Mouse (Mus musculus) mesoderm, embryonic 11.5 days (tissue): ENCODE results near the gene Ndc80.
"Not testable (repeated sequence)": the region's sequence is repeated elsewhere in the genome, so short reads cannot be mapped to it uniquely, and the experiment has no call there.

Experiments
- DNase-seq: peaks from one replicate; pipeline ENCODE4 v3.0.0-alpha.2; 2012; ENCODE audit warnings: low read depth, low spot score

Gene Ndc80

DNA sequence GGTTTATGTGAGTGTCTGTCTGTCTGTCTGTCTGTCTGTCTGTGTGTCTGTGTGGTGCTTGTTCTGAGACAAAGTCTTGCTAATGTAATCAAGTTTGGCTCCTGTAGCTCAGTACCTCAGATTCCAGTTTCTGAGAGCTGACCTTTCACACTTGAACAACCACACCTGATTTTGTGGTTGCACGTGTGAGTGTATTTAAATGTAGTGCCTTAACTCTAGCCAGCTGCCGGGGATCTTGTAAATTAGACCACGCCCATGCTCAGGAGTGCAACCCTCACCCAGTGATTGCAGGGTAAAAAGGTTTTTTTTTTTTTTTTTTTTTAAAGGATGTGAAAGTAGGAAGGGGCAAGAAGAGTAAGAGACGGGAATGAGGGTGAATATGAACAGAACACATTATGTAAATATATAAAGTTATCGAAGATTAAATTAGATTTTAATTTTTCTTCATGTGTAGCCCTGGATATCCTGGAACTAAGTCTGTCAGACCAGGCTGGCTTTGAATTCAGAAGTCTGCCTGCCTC is 47.2 kb downstream of the Ndc80 start:
- DNase-seq, result no peak

DNA sequence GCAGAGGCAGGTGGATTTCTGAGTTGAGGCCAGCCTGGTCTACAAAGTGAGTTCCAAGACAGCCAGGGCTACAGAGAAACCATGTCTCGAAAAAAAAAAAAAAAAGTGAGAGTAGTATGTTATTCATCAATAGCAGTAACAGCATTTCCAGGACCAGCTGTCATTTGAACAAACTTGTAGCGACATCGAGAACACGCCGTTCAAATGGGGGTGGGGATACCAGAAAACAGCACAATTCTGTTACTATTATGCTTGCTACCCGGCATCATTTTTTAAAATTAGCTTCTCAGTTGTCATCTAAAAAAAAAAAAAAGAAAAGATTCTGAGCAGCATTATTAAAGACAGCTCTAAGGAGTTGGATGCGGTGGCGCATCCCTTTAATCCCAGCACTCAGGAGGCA is 49.2 kb downstream of the Ndc80 start:
- no peak for DNase-seq

DNA sequence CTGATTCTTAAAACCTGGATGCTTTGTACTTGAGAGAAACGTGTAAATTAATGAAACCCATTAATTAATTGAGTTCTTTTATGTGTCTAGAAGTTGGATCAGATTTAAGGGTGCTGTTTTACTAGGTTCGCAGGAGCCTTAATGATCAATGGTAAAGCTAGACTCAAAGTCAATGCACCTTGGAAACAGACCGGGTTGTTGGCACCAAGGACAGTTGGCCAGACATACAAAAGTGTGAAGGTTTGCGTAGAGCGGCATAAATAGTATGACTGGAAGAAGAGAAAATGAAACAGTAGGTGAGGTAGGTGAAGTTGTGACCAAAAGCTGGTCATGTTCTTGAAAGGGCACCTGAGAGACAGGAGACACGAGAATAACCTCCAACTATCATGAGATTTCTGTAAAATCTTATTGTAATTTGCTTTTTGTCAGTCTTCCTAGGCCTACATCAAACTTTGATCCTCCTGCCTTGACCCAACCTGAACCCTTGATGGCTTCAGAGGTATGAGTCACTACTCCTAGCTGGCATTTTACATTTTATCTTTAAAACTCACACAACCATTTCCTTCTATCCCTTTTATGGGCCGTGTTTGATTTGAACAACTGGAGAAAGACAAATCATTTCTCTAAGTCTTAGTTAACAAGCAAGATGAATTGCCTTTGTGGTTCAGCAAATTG is 50.2 kb downstream of the Ndc80 start:
- no peak for DNase-seq

DNA sequence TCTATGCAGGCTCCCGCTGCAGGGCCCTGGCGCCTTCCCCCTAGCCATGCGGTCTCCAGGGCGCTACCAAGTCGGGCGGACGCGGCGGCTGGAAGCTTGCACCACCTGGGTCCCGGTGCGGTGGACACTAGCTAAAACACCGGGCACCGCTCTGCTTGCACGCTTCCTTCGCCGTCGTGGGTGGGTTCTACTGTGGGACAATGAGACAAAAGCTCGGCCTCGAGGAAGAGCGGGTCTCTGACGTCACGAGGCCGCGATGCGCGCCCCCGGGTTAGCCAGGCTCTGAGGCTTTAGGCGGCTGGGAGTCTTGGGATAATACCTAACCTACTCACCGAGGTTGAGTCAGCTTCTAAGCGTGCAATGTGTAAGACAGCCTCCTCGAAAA is 51.0 kb downstream of the Ndc80 start:
- DNase-seq, result peak; percentile 89

DNA sequence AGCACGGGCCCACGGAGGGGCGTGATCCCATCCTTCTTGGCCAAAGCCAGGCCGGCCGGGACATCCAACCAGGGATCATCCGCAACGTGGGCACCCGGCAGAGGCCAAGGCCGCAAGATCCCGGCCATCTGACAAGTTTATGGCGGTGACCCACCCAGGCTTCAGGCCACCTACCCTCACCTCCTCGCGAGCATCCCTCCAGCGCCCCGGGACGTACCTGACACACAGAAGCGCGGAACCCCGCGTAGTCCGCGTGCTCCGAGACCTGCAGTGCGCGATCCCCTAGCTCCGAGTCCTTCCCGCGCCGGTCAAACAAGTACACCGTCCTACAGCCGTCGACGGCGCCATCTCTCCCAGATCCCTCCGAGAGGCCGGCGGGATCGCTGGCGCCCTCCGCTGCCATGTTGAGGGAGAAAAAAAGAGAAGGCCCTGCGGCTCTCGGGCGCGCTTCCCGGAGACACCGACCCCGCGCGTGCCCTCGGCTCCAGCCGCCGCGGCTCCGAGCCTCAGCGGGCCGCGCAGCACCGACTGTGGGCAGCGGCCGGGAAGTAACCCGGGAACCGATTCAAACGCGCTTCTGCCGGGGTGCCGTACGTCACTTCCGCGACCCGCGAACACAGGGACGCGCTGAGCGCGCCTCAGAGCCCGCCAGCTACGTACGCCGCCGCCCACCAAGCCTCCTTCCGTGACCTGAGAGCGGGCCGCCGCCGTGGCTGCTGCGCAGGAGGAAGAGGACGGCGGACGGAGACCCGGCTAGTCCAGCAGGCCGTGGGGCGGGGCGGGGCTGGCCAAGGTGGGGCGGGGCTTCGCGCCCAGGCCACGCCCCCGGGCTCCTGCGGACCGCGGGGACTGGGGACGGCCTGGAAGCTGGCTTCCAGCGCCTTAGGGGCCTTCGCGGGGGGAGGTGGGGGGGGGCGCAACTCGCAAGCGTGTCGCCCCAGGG is 51.6 kb downstream of the Ndc80 start, which contains the start of gene Smchd1:
Gene Smchd1 (minus strand): TSS at position 582 of the 943 bp plus-strand sequence.
- DNase-seq, result peak; percentile 94

DNA sequence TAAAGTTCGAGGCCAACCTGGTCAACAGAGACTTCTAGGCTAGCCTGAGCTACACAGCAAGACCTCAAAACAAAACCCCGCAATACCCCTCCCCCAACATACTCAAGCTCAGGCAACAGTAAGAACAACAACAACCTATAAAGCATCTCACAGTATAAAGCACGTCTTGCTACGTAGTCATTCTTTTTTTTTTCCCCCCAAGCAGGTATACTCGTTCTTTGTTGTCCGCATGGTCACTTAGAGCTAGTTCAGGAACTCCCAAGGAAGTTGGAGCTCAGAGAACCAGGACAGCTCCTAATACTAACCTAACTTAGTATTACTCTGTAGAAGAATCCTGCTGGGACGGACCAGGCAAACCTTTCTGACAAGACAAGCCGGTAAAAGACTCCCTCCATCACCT is 52.5 kb downstream of the Ndc80 start:
- no peak for DNase-seq

DNA sequence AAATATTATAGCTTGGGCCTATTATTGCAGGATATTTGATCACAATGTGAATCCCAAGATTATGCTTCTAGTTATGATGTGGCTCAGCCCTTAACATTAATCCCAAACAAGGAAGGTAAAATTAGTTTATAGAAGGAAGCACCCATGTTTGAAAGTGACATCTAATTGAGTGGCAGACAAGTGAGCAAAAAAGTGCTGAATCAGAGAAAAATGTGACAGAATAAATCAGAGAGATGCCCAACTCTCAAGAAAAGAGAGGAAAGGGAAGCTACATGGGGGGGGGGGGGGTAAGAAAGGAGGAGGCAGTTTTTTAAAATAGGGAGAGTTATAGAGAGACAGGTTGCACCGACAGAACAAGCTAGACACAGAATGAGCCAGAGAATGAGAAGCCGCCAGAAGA is 55.4 kb downstream of the Ndc80 start:
- DNase-seq, result no peak

DNA sequence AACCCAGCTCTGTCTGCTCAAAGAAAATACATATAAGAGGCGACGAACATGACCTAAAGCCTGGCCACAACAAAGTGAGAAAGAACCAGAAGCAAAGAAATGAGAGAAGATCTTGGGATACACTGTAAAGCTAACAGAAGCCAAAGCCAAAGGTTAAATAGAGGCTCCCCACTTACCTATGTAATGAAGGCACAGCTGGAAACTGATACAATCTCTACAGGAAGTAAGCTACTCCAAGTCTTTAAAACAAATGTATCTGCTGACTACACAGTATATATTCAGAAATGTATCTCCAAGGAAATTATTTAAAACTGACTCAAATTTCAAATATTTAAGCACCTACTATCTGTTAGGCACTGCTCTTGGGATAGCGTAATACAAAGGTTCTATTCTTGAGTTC is 66.3 kb downstream of the Ndc80 start:
- DNase-seq, result no peak

DNA sequence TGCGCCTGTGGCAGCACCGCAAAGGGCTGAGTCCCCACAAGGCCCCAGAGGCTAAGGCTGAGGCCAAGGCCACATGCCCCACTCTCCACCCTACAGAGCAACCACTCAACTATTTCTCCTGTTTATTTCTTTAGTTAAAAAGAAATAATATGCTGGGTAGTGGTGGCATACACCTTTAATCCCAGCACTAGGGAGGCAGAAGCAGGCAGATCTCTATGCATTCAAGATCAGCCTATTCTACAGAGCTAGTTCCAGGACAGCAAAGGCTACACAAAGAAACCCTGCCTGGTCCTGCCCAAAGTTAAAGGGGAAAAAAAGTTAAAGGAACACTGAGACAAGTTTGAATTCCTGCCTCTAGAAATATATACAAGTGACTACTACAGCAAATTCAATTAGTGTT is 66.8 kb downstream of the Ndc80 start, which contains the start of gene Gm4707:
Gene Gm4707 (minus strand): TSS at position 101 of the 400 bp plus-strand sequence.
- DNase-seq, result no peak

DNA sequence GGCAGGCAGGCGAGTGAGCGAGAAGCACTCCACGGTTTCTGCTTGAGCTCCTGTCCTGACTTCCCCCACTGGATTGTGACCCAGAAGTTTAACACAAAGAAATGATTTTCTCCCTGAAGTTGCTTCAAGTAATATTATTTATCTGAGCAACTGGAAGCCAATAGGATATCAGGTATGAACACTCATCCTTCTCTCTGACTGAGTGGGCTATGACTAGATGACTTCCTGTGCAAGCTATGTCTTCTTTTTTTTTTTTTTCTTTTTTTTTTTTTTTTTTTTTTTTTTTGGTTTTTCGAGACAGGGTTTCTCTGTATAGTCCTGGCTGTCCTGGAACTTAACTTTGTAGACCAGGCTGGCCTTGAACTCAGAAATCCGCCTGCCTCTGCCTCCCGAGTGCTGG is 69.3 kb downstream of the Ndc80 start:
- not testable (repeated sequence) for DNase-seq
